ENCODE assay signal across 8 mouse cellular contexts in the genomic region with DNA sequence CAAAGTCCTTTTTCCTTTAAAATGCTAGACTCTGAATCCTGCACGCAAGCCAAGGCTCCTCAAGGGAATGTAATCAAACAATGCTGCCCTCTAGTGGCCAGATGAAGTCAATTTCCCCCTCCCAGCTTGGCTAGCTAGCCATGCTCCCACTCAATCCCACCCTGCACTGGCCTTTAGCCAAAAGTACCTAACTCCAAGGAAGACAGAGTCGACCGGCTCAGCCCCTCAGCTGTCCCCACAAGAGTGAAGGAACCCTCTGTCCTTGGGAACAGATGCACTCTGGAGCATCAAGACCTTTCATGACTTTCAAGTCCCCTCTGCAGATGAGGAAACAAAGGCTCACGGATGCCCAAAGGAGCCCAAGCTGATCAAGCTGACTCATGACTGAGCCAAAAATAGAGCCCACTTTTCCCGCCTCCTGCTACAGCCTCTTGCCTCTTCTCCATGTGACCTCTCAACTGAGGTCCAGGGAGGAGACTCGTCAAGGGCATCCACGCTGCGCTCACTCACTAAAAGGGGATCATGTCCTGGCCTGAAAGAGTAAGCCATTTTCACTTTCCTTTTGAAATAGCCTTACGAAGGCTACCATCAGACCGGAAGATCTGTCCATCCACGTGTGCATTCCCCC. TPM values are rescaled to one million over a fixed set of nuclear protein-coding genes. Genes with fewer than 3 reads are reported as not detected.
A peak's percentile ranks its signal among the peaks of the same experiment; 100 is the strongest.
DNase-seq lines count a peak whose midpoint lies in the region; ATAC-seq and TF ChIP-seq lines count a peak whose summit lies in the region.

No protein-coding gene starts in this region.

- peak overlapping the region; percentile 37 for H3K4me2 ChIP-seq in CH12.LX (ENCODE audit: insufficient read depth, low read depth, poor library complexity, severe bottlenecking)
- no peak overlapping the region for H3K4me2 ChIP-seq in kidney, postnatal 0 days (ENCODE audit: low read length)
- H3K4me2 ChIP-seq in lung, embryonic 16.5 days (ENCODE audit: low read depth, low read length), result no peak overlapping the region

- H3K9me3 ChIP-seq in CH12.LX (replicated peaks; ENCODE audit: low read length), result no peaks in the 10 kb centered on the region
- H3K9me3 ChIP-seq in heart, embryonic 10.5 days, result no peaks in the 10 kb centered on the region
- H3K9me3 ChIP-seq in kidney, postnatal 0 days (replicated peaks; ENCODE audit: low read length), result no peaks in the 10 kb centered on the region
- no peaks in the 10 kb centered on the region for H3K9me3 ChIP-seq in lung, embryonic 16.5 days (ENCODE audit: control insufficient read depth, low read length)

- H3K36me3 ChIP-seq in CH12.LX (replicated peaks in 1 of 2; ENCODE audit: control insufficient read depth in 1 of 2, insufficient read depth in 1 of 2, low read length in 1 of 2), result peaks cover 0 to 53% of the 10 kb centered on the region in 2 experiments
- no peaks in the 10 kb centered on the region for H3K36me3 ChIP-seq in heart, embryonic 10.5 days
- H3K36me3 ChIP-seq in kidney, postnatal 0 days (ENCODE audit: insufficient read depth, low read length), result no peaks in the 10 kb centered on the region
- H3K36me3 ChIP-seq in lung, embryonic 16.5 days (ENCODE audit: control insufficient read depth, insufficient read depth, low read length), result no peaks in the 10 kb centered on the region

- peak; percentile 45 for TF ChIP-seq RAD21 in CH12.LX (IDR thresholded peaks at IDR 0.05; ENCODE audit: low read depth, low read length)

- whole genome bisulfite sequencing in heart, embryonic 10.5 days, result 44% methylated on average over 11 of the region's 11 CpGs
- 54% methylated on average over 11 of the region's 11 CpGs for WGBS in kidney, postnatal 0 days
- 52% methylated on average over 11 of the region's 11 CpGs for WGBS in lung, embryonic 16.5 days

- dilution Hi-C loops in CH12.LX (cut with MboI; ENCODE audit: extremely low pct_ligation_motif_present, extremely low pct_unique_long_range_greater_than_20kb, low sequenced_read_pairs), result no loop called here

- DNase-seq in CH12.LX (ENCODE audit: extremely low read depth) (peak; percentile 87), WW6 (ENCODE audit: low read depth, low spot score) (peak; percentile 57)
- no peak for DNase-seq in heart, embryonic 10.5 days (ENCODE audit: low spot score)
- peak; percentile 87 for DNase-seq in kidney, postnatal 0 days (ENCODE audit: low spot score)
- peak; percentile 93 for DNase-seq in retina, embryonic 14.5 days (ENCODE audit: low spot score)

- TF ChIP-seq POLR2A in CH12.LX (IDR thresholded peaks at IDR 0.05; ENCODE audit: low read depth, low read length), result no peak; the same call in 1 of the 2 replicates
- no peak for TF ChIP-seq POLR2A in cortical plate, adult 2 months (IDR thresholded peaks at IDR 0.05; ENCODE audit: extremely low read depth, insufficient read depth, low read length)

- peaks cover 8 to 56% of the 10 kb centered on the region in 2 experiments; a peak in 3 of 4 replicates for H3K4me1 ChIP-seq in CH12.LX (ENCODE audit: control insufficient read depth in 1 of 2, insufficient read depth in 2 of 2)
- H3K4me1 ChIP-seq in cortical plate, adult 2 months (ENCODE audit: control insufficient read depth, insufficient read depth, low read length), result 0 out of 2 replicates have a peak, but pooled peaks cover 2% of the 10 kb centered on the region
- H3K4me1 ChIP-seq in heart, embryonic 10.5 days, result peaks cover 19% of the 10 kb centered on the region; the same call in 1 of the 2 replicates
- no peaks in the 10 kb centered on the region; the same call in 1 of the 2 replicates for H3K4me1 ChIP-seq in kidney, postnatal 0 days (replicated peaks; ENCODE audit: insufficient read depth, low read length)
- peaks cover 10% of the 10 kb centered on the region for H3K4me1 ChIP-seq in lung, embryonic 16.5 days (replicated peaks; ENCODE audit: control insufficient read depth, insufficient read depth, low read length)

- in situ Hi-C loops in CH12.LX (cut with MboI; ENCODE audit: low pct_ligation_motif_present, low pct_unique_long_range_greater_than_20kb, low sequenced_read_pairs), result loop anchor here (5.0 kb wide), 2 partner anchors 215 to 330 kb away; no protein-coding TSS in a partner anchor

- ATAC-seq in kidney, postnatal 0 days (replicated peaks; ENCODE audit: low FRiP score, low read depth), result peak; percentile 40; the same call in 1 of the 2 replicates
- peak; percentile 41 for ATAC-seq in lung, embryonic 16.5 days (ENCODE audit: low read depth)
- no peak for ATAC-seq in activated CD4-positive, CD25-positive, alpha-beta regulatory T cell, adult 4 months

- peak overlapping the region; percentile 4 to 28 (median 7) for H3K4me3 ChIP-seq in CH12.LX (replicated peaks in 1 of 3; ENCODE audit: low read depth in 2 of 3, low read length in 2 of 3, poor library complexity in 1 of 3)
- no peak overlapping the region for H3K4me3 ChIP-seq in cortical plate, adult 2 months (ENCODE audit: insufficient read depth, low read length)
- no peak overlapping the region for H3K4me3 ChIP-seq in heart, embryonic 10.5 days
- no peak overlapping the region for H3K4me3 ChIP-seq in kidney, postnatal 0 days (replicated peaks; ENCODE audit: low read depth, low read length)
- no peak overlapping the region for H3K4me3 ChIP-seq in lung, embryonic 16.5 days (ENCODE audit: low read length)

- H3K9ac ChIP-seq in CH12.LX (ENCODE audit: insufficient read depth, low read depth), result peak overlapping the region; percentile 36
- no peak overlapping the region for H3K9ac ChIP-seq in kidney, postnatal 0 days (ENCODE audit: low read depth, low read length)
- no peak overlapping the region for H3K9ac ChIP-seq in lung, embryonic 16.5 days (ENCODE audit: low read length)

- no peaks in the 10 kb centered on the region for H3K79me2 ChIP-seq in CH12.LX (replicated peaks; ENCODE audit: control insufficient read depth, extremely low read depth, insufficient read depth, poor library complexity, severe bottlenecking)

- peak; percentile 74 to 75 for TF ChIP-seq CTCF in CH12.LX (conservative IDR thresholded peaks at IDR 0.05 in 1 of 2, IDR thresholded peaks at IDR 0.05 in 1 of 2; ENCODE audit: low read depth in 2 of 2, low read length in 2 of 2)
- peak; percentile 81 for TF ChIP-seq CTCF in cortical plate, adult 2 months (IDR thresholded peaks at IDR 0.05; ENCODE audit: extremely low read depth, insufficient read depth, low read length)
- TF ChIP-seq CTCF in kidney, postnatal 0 days (IDR thresholded peaks at IDR 0.05; ENCODE audit: low read depth), result peak; percentile 86

- H3K27ac ChIP-seq in CH12.LX (ENCODE audit: insufficient read depth, low read depth), result peak overlapping the region; percentile 60
- no peak overlapping the region for H3K27ac ChIP-seq in cortical plate, adult 2 months (ENCODE audit: insufficient read depth, low read length)
- peak overlapping the region; percentile 56; the same call in 1 of the 2 replicates for H3K27ac ChIP-seq in heart, embryonic 10.5 days
- H3K27ac ChIP-seq in kidney, postnatal 0 days, result no peak overlapping the region
- H3K27ac ChIP-seq in lung, embryonic 16.5 days (ENCODE audit: low read length), result no peak overlapping the region

- peak; percentile 56; the same call in 1 of the 2 replicates for TF ChIP-seq EP300 in CH12.LX (IDR thresholded peaks at IDR 0.05; ENCODE audit: low read length)

- H3K27me3 ChIP-seq in CH12.LX (replicated peaks), result no peaks in the 10 kb centered on the region
- H3K27me3 ChIP-seq in heart, embryonic 10.5 days (ENCODE audit: insufficient read depth, poor library complexity, severe bottlenecking), result no peaks in the 10 kb centered on the region
- H3K27me3 ChIP-seq in kidney, postnatal 0 days (ENCODE audit: insufficient read depth, low read length), result no peaks in the 10 kb centered on the region
- no peaks in the 10 kb centered on the region for H3K27me3 ChIP-seq in lung, embryonic 16.5 days (ENCODE audit: control insufficient read depth, insufficient read depth, low read depth, low read length)

TF ChIP-seq in CH12.LX, 34 proteins besides CTCF, POLR2A, EP300 and RAD21 (continues in another document):
- peak; percentile 83; the same call in 1 of the 2 replicates for TF ChIP-seq MYC (IDR thresholded peaks at IDR 0.05; ENCODE audit: low read depth, low read length)
- TF ChIP-seq MAFK (IDR thresholded peaks at IDR 0.05; ENCODE audit: insufficient replicate concordance, low read length), result peak; percentile 34; the same call in 1 of the 2 replicates
- no peak; the same call in 1 of the 2 replicates for TF ChIP-seq JUND (conservative IDR thresholded peaks at IDR 0.05; ENCODE audit: low read depth, low read length)
- TF ChIP-seq ZC3H11A (IDR thresholded peaks at IDR 0.05; ENCODE audit: low read depth, low read length), result no peak
- no peak for TF ChIP-seq NELFE (IDR thresholded peaks at IDR 0.05; ENCODE audit: low read depth, low read length)
- peak; percentile 69; the same call in 1 of the 2 replicates for TF ChIP-seq ETS1 (conservative IDR thresholded peaks at IDR 0.05; ENCODE audit: low read depth, low read length)
- peak; percentile 34; the same call in 1 of the 2 replicates for TF ChIP-seq TCF12 (IDR thresholded peaks at IDR 0.05; ENCODE audit: low read depth, low read length)
- no peak for TF ChIP-seq PAX5 (IDR thresholded peaks at IDR 0.05; ENCODE audit: low read length)
- peak; percentile 32 for TF ChIP-seq USF1 (IDR thresholded peaks at IDR 0.05; ENCODE audit: low read depth, low read length)
- TF ChIP-seq CHD1 (IDR thresholded peaks at IDR 0.05; ENCODE audit: low read depth, low read length), result no peak
- TF ChIP-seq SMC3 (IDR thresholded peaks at IDR 0.05; ENCODE audit: low read depth, low read length), result no peak; the same call in 1 of the 2 replicates
- peak; percentile 86 for TF ChIP-seq MXI1 (IDR thresholded peaks at IDR 0.05; ENCODE audit: low read depth, low read length)
- TF ChIP-seq KAT2A (IDR thresholded peaks at IDR 0.05; ENCODE audit: insufficient replicate concordance, low read length), result no peak
- TF ChIP-seq NRF1 (IDR thresholded peaks at IDR 0.05; ENCODE audit: low read depth, low read length), result no peak
- TF ChIP-seq MAX (IDR thresholded peaks at IDR 0.05; ENCODE audit: low read length), result peak; percentile 89
- TF ChIP-seq ELF1 (IDR thresholded peaks at IDR 0.05; ENCODE audit: low read depth, low read length), result peak; percentile 48
- no peak; the same call in 1 of the 2 replicates for TF ChIP-seq USF2 (conservative IDR thresholded peaks at IDR 0.05; ENCODE audit: low read depth, low read length)
- TF ChIP-seq CHD2 (IDR thresholded peaks at IDR 0.05; ENCODE audit: low read length), result peak; percentile 30; the same call in 1 of the 2 replicates

RNA-seq across cellular contexts. Expression of a gene that starts 32.1 kb away (rescaled TPM):
- total RNA-seq in CH12.LX (2012; rRNA removed) (13.8 and 14.1 TPM in 2 replicates), CH12.LX (2014; rRNA removed) (13.0 and 16.3 TPM in 2 replicates)
- 17.9 and 18.0 TPM in 2 replicates for polyA plus RNA-seq in CH12.LX (2012; ENCODE audit: insufficient read length, low read depth)
- polyA plus RNA-seq in cortical plate, adult 2 months (2012; rRNA removed), result 44.9 and 46.8 TPM in 2 replicates
- polyA plus RNA-seq in heart, embryonic 10.5 days (2016; fragmentation: Nextera tagmentation; extraction: Ambion mirVana), result 12.0 and 12.5 TPM in 2 replicates
- 15.5 and 17.2 TPM in 2 replicates for polyA plus RNA-seq in kidney, postnatal 0 days (2015; fragmentation: Nextera tagmentation; extraction: Ambion mirVana)
- 13.3 and 14.4 TPM in 2 replicates for polyA plus RNA-seq in lung, embryonic 16.5 days (2015; fragmentation: Nextera tagmentation; extraction: Ambion mirVana)
- polyA plus RNA-seq in activated CD4-positive, CD25-positive, alpha-beta regulatory T cell, adult 4 months (2017; shearing (Covaris generic)), result 10 to 100 TPM; 17.9 to 18.3 TPM

Comparison
In these comparisons a context has a peak if more than half of its experiments do, and no peak if none do; other contexts are left out.
1. H3K27ac ChIP-seq: peak in CH12.LX (single experiment) and heart, embryonic 10.5 days (single experiment); none in cortical plate, adult 2 months (single experiment), kidney, postnatal 0 days (single experiment) and lung, embryonic 16.5 days (single experiment).
2. H3K4me3 ChIP-seq: peak in CH12.LX (3 of 3); none in cortical plate, adult 2 months (single experiment), heart, embryonic 10.5 days (single experiment), kidney, postnatal 0 days (single experiment) and lung, embryonic 16.5 days (single experiment).
3. Peak in every context shown above with its lines, with median percentiles within 50 percentile points of each other: CTCF ChIP-seq.